Mouse (Mus musculus): Measurements from ENCODE around the gene Hc. TPM values are rescaled to one million over a fixed set of nuclear protein-coding genes. Genes with fewer than 3 reads are reported as not detected.

Gene Hc
- polyA plus RNA-seq, 1 experiment from 2014 or later: 0.26 TPM

GRCm38 (mm10) chr2:34976447-34976846, 84.8 kb downstream of the Hc start:
- Histone ChIP-seq H3K9ac (ENCODE audit: low read length) (no peak overlapping the region), H3K9me3 (ENCODE audit: control insufficient read depth, low read length) (no peaks in the 10 kb centered on the region; the same call in 1 of the 2 replicates), H3K27me3 (ENCODE audit: control insufficient read depth, insufficient read depth, low read length) (no peaks in the 10 kb centered on the region), H3K4me2 (no peak overlapping the region), H3K27ac (ENCODE audit: low read depth, low read length) (no peak overlapping the region), H3K36me3 (ENCODE audit: control insufficient read depth, insufficient read depth, low read length) (no peaks in the 10 kb centered on the region), H3K4me3 (ENCODE audit: low read depth, low read length) (no peak overlapping the region), H3K4me1 (ENCODE audit: control insufficient read depth, insufficient read depth, low read length) (no peaks in the 10 kb centered on the region)
- DNase-seq (ENCODE audit: low spot score, missing footprints): peak; percentile 35
- WGBS: 92% methylated on average over 6 of the region's 6 CpGs
- no peak for ATAC-seq (ENCODE audit: low FRiP score)

GRCm38 (mm10) chr2:34973087-34973486, 88.2 kb downstream of the Hc start:
- 89% methylated on average over 8 of the region's 8 CpGs for WGBS
- no peaks in the 10 kb centered on the region for H3K36me3 ChIP-seq (ENCODE audit: control insufficient read depth, insufficient read depth, low read length)
- H3K4me1 ChIP-seq (ENCODE audit: control insufficient read depth, insufficient read depth, low read length): no peaks in the 10 kb centered on the region
- ATAC-seq (ENCODE audit: low FRiP score): no peak
- H3K4me3 ChIP-seq (ENCODE audit: low read depth, low read length): no peak overlapping the region
- no peaks in the 10 kb centered on the region for H3K27me3 ChIP-seq (ENCODE audit: control insufficient read depth, insufficient read depth, low read length)
- H3K4me2 ChIP-seq: no peak overlapping the region
- no peak overlapping the region for H3K9ac ChIP-seq (ENCODE audit: low read length)
- H3K27ac ChIP-seq (ENCODE audit: low read depth, low read length): no peak overlapping the region
- DNase-seq (ENCODE audit: low spot score, missing footprints): no peak
- H3K9me3 ChIP-seq (ENCODE audit: control insufficient read depth, low read length): no peaks in the 10 kb centered on the region; the same call in 1 of the 2 replicates

GRCm38 (mm10) chr2:34971080-34971888, 90.0 kb downstream of the Hc start:
- H3K9ac ChIP-seq (ENCODE audit: low read length): no peak overlapping the region
- WGBS: 81% methylated on average over 11 of the region's 11 CpGs

GRCm38 (mm10) chr2:34970092-34970750, 91.0 kb downstream of the Hc start:
- 37% methylated on average over 9 of the region's 9 CpGs for WGBS
- no peak overlapping the region for H3K4me2 ChIP-seq
- no peaks in the 10 kb centered on the region for H3K36me3 ChIP-seq (ENCODE audit: control insufficient read depth, insufficient read depth, low read length)
- no peak overlapping the region for H3K9ac ChIP-seq (ENCODE audit: low read length)
- DNase-seq (ENCODE audit: low spot score, missing footprints) (peak; percentile 98), ATAC-seq (ENCODE audit: low FRiP score) (peak; percentile 58; the same call in 1 of the 2 replicates)
- H3K4me3 ChIP-seq (ENCODE audit: low read depth, low read length): no peak overlapping the region
- no peaks in the 10 kb centered on the region for H3K4me1 ChIP-seq (ENCODE audit: control insufficient read depth, insufficient read depth, low read length)
- no peaks in the 10 kb centered on the region; the same call in 1 of the 2 replicates for H3K9me3 ChIP-seq (ENCODE audit: control insufficient read depth, low read length)
- no peaks in the 10 kb centered on the region for H3K27me3 ChIP-seq (ENCODE audit: control insufficient read depth, insufficient read depth, low read length)
- no peak overlapping the region for H3K27ac ChIP-seq (ENCODE audit: low read depth, low read length)

More at GRCm38 (mm10) chr2:34971080-34971888, 90.0 kb downstream of the Hc start:
- H3K4me3 ChIP-seq (ENCODE audit: low read depth, low read length): no peak overlapping the region
- ATAC-seq (ENCODE audit: low FRiP score) (no peak), DNase-seq (ENCODE audit: low spot score, missing footprints) (peak; percentile 71)
- no peak overlapping the region for H3K27ac ChIP-seq (ENCODE audit: low read depth, low read length)
- H3K4me1 ChIP-seq (ENCODE audit: control insufficient read depth, insufficient read depth, low read length): no peaks in the 10 kb centered on the region
- no peaks in the 10 kb centered on the region; the same call in 1 of the 2 replicates for H3K9me3 ChIP-seq (ENCODE audit: control insufficient read depth, low read length)
- no peaks in the 10 kb centered on the region for H3K36me3 ChIP-seq (ENCODE audit: control insufficient read depth, insufficient read depth, low read length)
- no peaks in the 10 kb centered on the region for H3K27me3 ChIP-seq (ENCODE audit: control insufficient read depth, insufficient read depth, low read length)
- no peak overlapping the region for H3K4me2 ChIP-seq

- Histone ChIP-seq H3K27me3 (ENCODE audit: control insufficient read depth, insufficient read depth, low read length) (no peaks in the 10 kb centered on the region), H3K4me3 (ENCODE audit: low read depth, low read length) (no peak overlapping the region), H3K4me2 (no peak overlapping the region), H3K27ac (ENCODE audit: low read depth, low read length) (no peak overlapping the region), H3K9ac (ENCODE audit: low read length) (no peak overlapping the region), H3K36me3 (ENCODE audit: control insufficient read depth, insufficient read depth, low read length) (no peaks in the 10 kb centered on the region), H3K4me1 (ENCODE audit: control insufficient read depth, insufficient read depth, low read length) (no peaks in the 10 kb centered on the region), H3K9me3 (ENCODE audit: control insufficient read depth, low read length) (no peaks in the 10 kb centered on the region)
- no peak for DNase-seq (ENCODE audit: low spot score, missing footprints)
- no peak for ATAC-seq (ENCODE audit: low FRiP score)
- WGBS: 81% methylated on average over 7 of the region's 7 CpGs
Measured at GRCm38 (mm10) chr2:34969166-34969565, 92.1 kb downstream of the Hc start.

GRCm38 (mm10) chr2:34966243-34966934, 94.8 kb downstream of the Hc start:
- no peak overlapping the region for H3K9ac ChIP-seq (ENCODE audit: low read length)
- no peaks in the 10 kb centered on the region for H3K27me3 ChIP-seq (ENCODE audit: control insufficient read depth, insufficient read depth, low read length)
- H3K4me3 ChIP-seq (ENCODE audit: low read depth, low read length): no peak overlapping the region
- no peaks in the 10 kb centered on the region for H3K4me1 ChIP-seq (ENCODE audit: control insufficient read depth, insufficient read depth, low read length)
- peak; percentile 64 for DNase-seq (ENCODE audit: low spot score, missing footprints)
- 89% methylated on average over 8 of the region's 8 CpGs for WGBS
- H3K36me3 ChIP-seq (ENCODE audit: control insufficient read depth, insufficient read depth, low read length): no peaks in the 10 kb centered on the region
- H3K4me2 ChIP-seq: no peak overlapping the region
- ATAC-seq (ENCODE audit: low FRiP score): no peak
- H3K9me3 ChIP-seq (ENCODE audit: control insufficient read depth, low read length): no peaks in the 10 kb centered on the region
- H3K27ac ChIP-seq (ENCODE audit: low read depth, low read length): no peak overlapping the region

GRCm38 (mm10) chr2:34965806-34966205, 95.4 kb downstream of the Hc start:
- Histone ChIP-seq H3K9me3 (ENCODE audit: control insufficient read depth, low read length) (no peaks in the 10 kb centered on the region), H3K27ac (ENCODE audit: low read depth, low read length) (no peak overlapping the region), H3K36me3 (ENCODE audit: control insufficient read depth, insufficient read depth, low read length) (no peaks in the 10 kb centered on the region), H3K4me3 (ENCODE audit: low read depth, low read length) (no peak overlapping the region), H3K27me3 (ENCODE audit: control insufficient read depth, insufficient read depth, low read length) (no peaks in the 10 kb centered on the region), H3K4me2 (no peak overlapping the region), H3K4me1 (ENCODE audit: control insufficient read depth, insufficient read depth, low read length) (no peaks in the 10 kb centered on the region), H3K9ac (ENCODE audit: low read length) (no peak overlapping the region)
- 81% methylated on average over 8 of the region's 8 CpGs for WGBS
- DNase-seq (ENCODE audit: low spot score, missing footprints) (no peak), ATAC-seq (ENCODE audit: low FRiP score) (no peak)

- no peak overlapping the region for H3K27ac ChIP-seq (ENCODE audit: low read depth, low read length)
- no peaks in the 10 kb centered on the region for H3K4me1 ChIP-seq (ENCODE audit: control insufficient read depth, insufficient read depth, low read length)
- no peak overlapping the region for H3K4me2 ChIP-seq
- DNase-seq (ENCODE audit: low spot score, missing footprints) (no peak), ATAC-seq (ENCODE audit: low FRiP score) (no peak)
- no peaks in the 10 kb centered on the region for H3K36me3 ChIP-seq (ENCODE audit: control insufficient read depth, insufficient read depth, low read length)
- H3K9ac ChIP-seq (ENCODE audit: low read length): no peak overlapping the region
- WGBS: 46% methylated on average over 9 of the region's 9 CpGs
- H3K27me3 ChIP-seq (ENCODE audit: control insufficient read depth, insufficient read depth, low read length): no peaks in the 10 kb centered on the region
- no peaks in the 10 kb centered on the region for H3K9me3 ChIP-seq (ENCODE audit: control insufficient read depth, low read length)
- no peak overlapping the region for H3K4me3 ChIP-seq (ENCODE audit: low read depth, low read length)
Measured at GRCm38 (mm10) chr2:34965293-34965692, 95.9 kb downstream of the Hc start.

GRCm38 (mm10) chr2:34964651-34965050, 96.6 kb downstream of the Hc start:
- no peaks in the 10 kb centered on the region for H3K27me3 ChIP-seq (ENCODE audit: control insufficient read depth, insufficient read depth, low read length)
- no peaks in the 10 kb centered on the region for H3K4me1 ChIP-seq (ENCODE audit: control insufficient read depth, insufficient read depth, low read length)
- no peaks in the 10 kb centered on the region for H3K36me3 ChIP-seq (ENCODE audit: control insufficient read depth, insufficient read depth, low read length)
- H3K27ac ChIP-seq (ENCODE audit: low read depth, low read length): no peak overlapping the region
- no peak overlapping the region for H3K4me3 ChIP-seq (ENCODE audit: low read depth, low read length)
- H3K9ac ChIP-seq (ENCODE audit: low read length): no peak overlapping the region
- ATAC-seq (ENCODE audit: low FRiP score) (no peak), DNase-seq (ENCODE audit: low spot score, missing footprints) (peak; percentile 76)
- H3K9me3 ChIP-seq (ENCODE audit: control insufficient read depth, low read length): no peaks in the 10 kb centered on the region
- no peak overlapping the region for H3K4me2 ChIP-seq
- 69% methylated on average over 9 of the region's 9 CpGs for WGBS

Measured in midbrain, embryonic 11.5 days (tissue).